Mouse (Mus musculus) adrenal gland, adult 8-10 months (tissue): ENCODE measurements around the gene Ggps1. TPM values are rescaled to one million over a fixed set of nuclear protein-coding genes. Genes with fewer than 3 reads are reported as not detected.
"Not testable (repeated sequence)": the region's sequence is repeated elsewhere in the genome, so short reads cannot be mapped to it uniquely, and the experiment has no call there.

Experiments used
- DNase-seq: peaks from one replicate; pipeline ENCODE4 v3.0.0; 2022
- total RNA-seq, 4 experiments: library from RNA; stranded (reverse); gene quantifications; 2 replicates each; pipeline ENCODE4 v1.2.4; 2022

Ggps1 gene
- total RNA-seq, 4 experiments from 2014 or later, result 38.3 to 58.2 (median 43.5) TPM

- peak; percentile 26 for DNase-seq
Observed at GRCm38 (mm10) chr13:14035875-14036630, 27.2 kb downstream of the Ggps1 start.

DNA sequence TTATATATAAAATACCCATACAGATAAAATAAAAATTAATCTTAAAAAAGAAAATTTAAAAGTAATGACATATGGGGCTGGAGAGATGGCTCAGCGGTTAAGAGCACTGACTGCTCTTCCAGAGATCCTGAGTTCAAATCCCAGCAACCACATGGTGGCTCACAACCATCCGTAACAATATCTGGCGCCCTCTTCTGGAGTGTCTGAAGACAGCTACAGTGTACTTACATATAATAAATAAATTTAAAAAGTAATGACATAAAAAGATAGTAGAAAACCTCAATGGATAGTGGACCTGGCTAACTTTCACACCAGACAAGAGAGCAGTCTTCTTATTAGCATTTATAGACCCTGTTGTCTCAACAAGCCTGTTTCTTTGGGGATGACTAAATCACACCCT, 27.9 kb downstream of the Ggps1 start:
- not testable (repeated sequence) for DNase-seq

DNA sequence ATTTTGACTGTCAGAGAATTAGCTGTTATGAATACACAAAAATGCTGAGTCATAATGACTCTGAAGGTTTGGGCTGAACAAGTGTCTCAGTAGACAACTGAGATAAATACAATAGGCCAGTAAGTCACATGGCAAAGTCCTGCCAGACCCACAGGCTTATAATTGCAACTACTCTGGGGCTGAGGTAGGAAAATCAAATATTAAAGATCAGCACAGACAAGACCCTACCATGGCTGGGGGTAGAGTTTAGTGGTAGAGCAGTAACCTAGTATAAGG, 29.3 kb downstream of the Ggps1 start:
- no peak for DNase-seq

DNA sequence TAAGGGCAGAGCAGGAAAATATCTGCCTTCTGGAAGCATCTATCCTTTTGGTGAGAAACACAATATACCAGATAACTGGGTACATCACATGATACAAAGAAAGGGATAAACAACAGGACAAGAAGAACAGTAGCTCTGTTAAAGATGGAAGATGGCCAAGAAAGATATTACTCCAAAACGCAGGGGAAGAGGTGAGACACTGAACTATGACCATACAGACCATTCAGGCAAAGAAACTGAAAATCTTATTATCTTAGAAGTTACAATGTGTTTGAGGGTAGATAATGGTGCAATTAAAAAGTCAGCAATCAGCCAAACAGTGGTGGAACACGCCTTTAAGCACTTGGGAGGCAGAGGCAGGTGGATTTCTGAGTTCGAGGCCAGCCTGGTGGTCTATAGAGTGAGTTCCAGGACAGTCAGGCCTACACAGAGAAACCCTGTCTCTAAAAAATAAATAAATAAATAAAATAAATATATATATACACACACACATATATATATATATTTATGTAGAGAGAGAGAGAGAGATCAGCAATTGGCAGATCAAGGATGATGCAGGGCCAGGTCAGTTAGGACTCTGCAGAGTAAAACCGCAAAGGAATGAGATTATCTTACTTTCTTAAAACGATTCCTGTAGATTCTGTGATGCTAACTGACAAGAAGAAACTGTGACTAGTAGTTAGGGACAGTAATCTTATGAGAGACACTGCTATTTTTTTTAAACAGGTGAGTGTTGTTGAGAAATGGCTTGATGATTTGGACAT, 29.8 kb downstream of the Ggps1 start:
- no peak for DNase-seq

DNA sequence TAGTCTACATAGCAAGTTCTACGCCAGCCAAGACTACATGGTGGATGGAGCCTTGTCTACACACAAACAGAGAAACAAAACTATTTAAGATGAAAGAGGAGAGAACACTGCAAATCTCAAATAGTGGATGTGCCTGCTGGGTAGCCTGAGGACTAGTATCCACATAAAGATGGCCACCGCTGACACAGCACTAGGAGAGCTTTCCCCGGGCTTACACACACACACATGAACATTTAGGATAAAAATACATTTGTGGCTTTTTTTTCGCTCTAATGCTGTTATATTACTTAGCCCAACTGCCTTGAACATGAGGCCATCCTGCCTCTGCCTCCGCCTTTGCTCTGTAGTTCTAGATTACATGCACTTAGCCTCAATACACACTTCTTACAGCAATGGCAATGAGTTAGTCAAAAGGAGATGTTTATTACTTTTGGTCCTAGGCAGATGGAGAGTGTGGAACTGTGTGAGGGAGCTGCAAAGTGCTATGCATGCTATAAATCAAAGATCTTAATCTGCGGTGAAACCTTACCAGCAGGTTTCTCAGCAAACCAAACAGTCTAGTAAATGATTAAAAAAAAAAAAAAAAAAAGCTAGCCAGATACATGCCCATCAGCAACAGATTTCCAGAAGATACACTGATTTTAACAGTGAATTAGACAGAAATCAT, 37.0 kb downstream of the Ggps1 start:
- no peak for DNase-seq

DNA sequence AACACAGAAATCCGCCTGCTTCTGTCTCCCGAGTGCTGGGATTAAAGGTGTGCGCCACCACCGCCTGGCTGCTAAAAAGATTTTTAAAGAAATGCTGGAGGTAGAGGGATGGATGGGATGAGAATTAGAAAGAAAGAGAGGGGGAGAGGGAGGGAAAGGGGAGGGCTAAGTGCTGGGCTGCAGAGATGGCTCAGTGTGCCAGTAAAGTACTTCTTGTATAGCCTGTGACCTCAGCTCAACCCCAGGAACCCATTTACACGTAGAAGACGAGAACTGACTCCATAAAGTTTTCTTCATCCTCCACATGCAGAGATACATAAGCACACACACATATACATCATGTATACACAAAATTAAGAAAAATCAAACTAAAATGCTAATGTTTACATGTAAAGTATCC, 37.7 kb downstream of the Ggps1 start:
- no peak for DNase-seq

DNA sequence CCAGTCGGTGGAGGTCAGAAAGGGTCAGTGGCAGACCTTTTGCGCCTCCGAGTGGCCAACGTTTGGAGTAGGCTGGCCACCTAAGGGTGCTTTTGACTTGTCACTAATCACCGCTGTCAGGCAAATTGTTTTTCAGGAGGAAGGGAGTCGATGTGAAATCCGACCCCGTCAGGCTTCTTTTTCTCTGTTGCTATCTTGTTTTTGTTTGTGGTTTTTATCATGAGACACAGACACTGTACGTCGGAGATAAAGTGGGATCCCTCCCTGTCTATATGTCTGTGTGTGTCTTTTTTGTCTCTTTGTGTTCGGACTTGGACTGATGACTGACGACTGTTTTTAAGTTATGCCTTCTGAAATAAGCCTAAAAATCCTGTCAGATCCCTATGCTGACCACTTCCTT, 41.9 kb downstream of the Ggps1 start:
- not testable (repeated sequence) for DNase-seq

- no peak for DNase-seq
Observed at GRCm38 (mm10) chr13:14018852-14019251, 44.4 kb downstream of the Ggps1 start.

- DNase-seq, result no peak
Observed at GRCm38 (mm10) chr13:14018283-14018682, 45.0 kb downstream of the Ggps1 start.

- no peak for DNase-seq
Observed at GRCm38 (mm10) chr13:14015609-14016008, 47.7 kb downstream of the Ggps1 start.

DNA sequence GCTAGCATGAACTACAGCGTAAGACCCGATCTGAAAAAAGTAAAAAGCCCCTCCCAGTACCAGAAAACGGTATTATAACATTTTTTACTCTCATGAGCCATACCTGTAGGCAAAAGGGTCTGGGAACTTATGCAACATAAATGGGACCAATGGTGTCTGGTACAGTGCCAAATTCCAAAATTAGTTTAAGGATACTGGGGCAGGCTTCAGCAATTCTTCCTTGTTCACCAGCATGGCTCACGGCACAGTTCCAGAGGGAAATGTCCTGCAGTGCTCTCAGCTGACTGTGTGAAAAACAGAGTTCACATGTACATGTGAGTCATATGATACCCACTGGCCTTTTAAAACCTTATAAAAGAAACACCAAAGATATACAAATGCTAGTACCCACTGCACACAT, 48.7 kb downstream of the Ggps1 start:
- no peak for DNase-seq

GRCm38 (mm10) chr13:14014001-14014400, 49.3 kb downstream of the Ggps1 start:
- DNase-seq, result no peak

- DNase-seq, result no peak
Observed at GRCm38 (mm10) chr13:14011454-14011995, 51.8 kb downstream of the Ggps1 start.

DNA sequence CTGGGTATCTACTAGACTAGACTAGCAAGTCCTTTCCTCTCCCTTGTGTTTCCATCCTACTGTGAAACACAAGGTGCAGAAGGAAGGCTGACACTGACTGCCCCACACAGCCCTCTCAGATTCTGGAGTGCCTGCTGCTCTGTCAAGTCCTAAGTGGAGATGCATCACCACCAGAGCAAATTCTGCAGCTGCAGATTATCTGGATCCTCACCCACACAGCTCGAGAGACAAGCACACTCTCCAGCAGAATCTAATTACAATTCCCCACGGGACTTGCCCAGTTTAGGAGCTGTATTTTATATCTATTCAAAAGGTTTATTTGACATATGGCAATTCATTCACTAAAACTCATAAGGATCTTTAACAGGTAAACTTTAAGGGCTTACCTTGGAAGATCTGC, 57.2 kb downstream of the Ggps1 start:
- DNase-seq, result no peak

DNA sequence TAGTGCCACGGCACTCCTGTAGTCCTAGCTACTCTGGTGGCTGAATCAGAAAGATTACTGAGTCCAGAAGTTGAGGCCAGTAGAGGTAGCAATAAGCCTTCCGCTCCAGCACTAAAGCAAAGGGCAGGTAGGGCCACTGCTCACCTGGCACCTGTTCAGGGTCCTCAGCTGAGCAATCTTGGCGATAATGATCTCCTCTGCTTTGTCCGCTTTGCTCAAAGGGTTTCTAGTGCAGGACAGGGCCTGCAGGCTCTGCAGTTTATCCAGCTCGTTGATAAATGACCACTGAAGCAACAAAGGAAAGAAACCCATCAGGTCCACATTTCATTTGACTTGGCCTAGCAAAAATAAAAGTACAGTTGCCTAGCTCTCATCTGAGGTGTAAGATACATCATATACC, 58.3 kb downstream of the Ggps1 start:
- no peak for DNase-seq

DNA sequence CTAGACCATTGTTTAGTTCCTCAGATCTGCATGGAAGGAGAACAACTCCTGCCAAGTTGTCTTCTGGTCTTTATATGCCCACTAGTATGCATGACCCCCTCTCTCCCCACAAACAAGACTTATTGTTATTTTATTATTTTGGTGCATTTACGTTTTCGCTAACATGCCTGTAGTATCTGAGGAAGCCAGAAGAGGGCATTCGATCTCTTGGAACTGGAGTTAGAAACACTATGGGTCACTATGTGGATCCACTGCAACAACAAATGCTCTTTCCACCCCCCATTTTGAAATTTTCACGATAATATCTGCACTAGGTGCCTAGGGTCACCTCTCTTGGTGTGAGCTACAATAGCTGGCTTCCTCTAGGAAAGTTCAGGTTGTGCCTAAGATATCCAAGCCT, 59.2 kb downstream of the Ggps1 start:
- no peak for DNase-seq

- DNase-seq, result peak; percentile 53
Observed at GRCm38 (mm10) chr13:14002706-14003105, 60.6 kb downstream of the Ggps1 start.

Other genes with a start within 250 kb of the Ggps1 start
- gene B3galnt2, start 109.0 kb downstream of the Ggps1 start, total RNA-seq, result 10 to 100 TPM; 24.7 to 31.4 (median 27.8) TPM
- 10 to 100 TPM; 40.3 to 86.9 (median 59.4) TPM for gene Tbce, start 23.9 kb downstream of the Ggps1 start, total RNA-seq
- 10 to 100 TPM; 35.2 to 54.4 (median 42.0) TPM for gene Arid4b, start 256 bp downstream of the Ggps1 start, total RNA-seq